Mouse (Mus musculus) kidney, postnatal 0 days (tissue): ENCODE measurements around the gene Fam168b. TPM values are rescaled to one million over a fixed set of nuclear protein-coding genes. Genes with fewer than 3 reads are reported as not detected.

Experiments
- ATAC-seq: fragments of 200-750 bp; cut with Nextera tagmentation; replicated peaks from 2 replicates; pipeline ENCODE4 v1.8.0; 2017; ENCODE audit warnings: low read depth, moderate number of reproducible peaks, moderate TSS enrichment, moderate library complexity; ENCODE audit not compliant: low FRiP score
- DNase-seq: peaks from one replicate; pipeline ENCODE4 v3.0.0-alpha.2; 2016; ENCODE audit warnings: low spot score
- H3K27ac ChIP-seq: fragments of 300-500 bp; sonication (generic); 2 replicates; pipeline ENCODE4 v1.5.1; 2014; ENCODE audit warnings: mild to moderate bottlenecking
- H3K27me3 ChIP-seq: fragments of 300-500 bp; sonication (generic); 2 replicates; pipeline ENCODE4 v1.6.1; 2014; ENCODE audit warnings: low read length, mixed read lengths; ENCODE audit not compliant: insufficient read depth
- H3K36me3 ChIP-seq: fragments of 300-500 bp; sonication (generic); 2 replicates; pipeline ENCODE4 v1.6.1; 2014; ENCODE audit warnings: low read length, mixed read lengths; ENCODE audit not compliant: insufficient read depth
- H3K4me1 ChIP-seq: fragments of 300-500 bp; sonication (generic); replicated peaks from 2 replicates; pipeline ENCODE4 v1.6.1; 2014; ENCODE audit warnings: antibody characterized with exemption, low read length, mixed read lengths; ENCODE audit not compliant: insufficient read depth
- H3K4me2 ChIP-seq: fragments of 300-500 bp; sonication (generic); 2 replicates; pipeline ENCODE4 v1.6.1; 2014; ENCODE audit warnings: mild to moderate bottlenecking, low read length, moderate library complexity, mixed read lengths
- H3K4me3 ChIP-seq: fragments of 300-500 bp; sonication (generic); replicated peaks from 2 replicates; pipeline ENCODE4 v1.5.1; 2014; ENCODE audit warnings: low read depth, low read length
- H3K9ac ChIP-seq: fragments of 300-500 bp; sonication (generic); 2 replicates; pipeline ENCODE4 v1.6.1; 2014; ENCODE audit warnings: low read depth, low read length
- H3K9me3 ChIP-seq: fragments of 300-500 bp; sonication (generic); replicated peaks from 2 replicates; pipeline ENCODE4 v1.6.1; 2016; ENCODE audit warnings: low read length, inconsistent platforms, mixed read lengths
- CTCF ChIP-seq: IDR thresholded peaks from 2 replicates; pipeline ENCODE4 v1.5.1; 2016; ENCODE audit warnings: antibody characterized with exemption, low read depth, mild to moderate bottlenecking, moderate library complexity
- WGBS: fragments of 180-500 bp; shearing (Covaris S2); extraction: QIAGEN DNeasy Blood & Tissue Kit; methylation state at CpG from one replicate; pipeline ENCODE4 v1.1.7; 2014; 5-methylcytosine and 5-hydroxymethylcytosine counted together
- polyA plus RNA-seq: library from polyadenylated mRNA; unstranded; fragments of >200 nt; fragmentation: Nextera tagmentation; extraction: Ambion mirVana; gene quantifications from 2 replicates; pipeline ENCODE4 v1.2.1, GENCODE M21; 2015

Gene Fam168b
- polyA plus RNA-seq, 1 experiment from 2014 or later: 47.2 TPM

DNA sequence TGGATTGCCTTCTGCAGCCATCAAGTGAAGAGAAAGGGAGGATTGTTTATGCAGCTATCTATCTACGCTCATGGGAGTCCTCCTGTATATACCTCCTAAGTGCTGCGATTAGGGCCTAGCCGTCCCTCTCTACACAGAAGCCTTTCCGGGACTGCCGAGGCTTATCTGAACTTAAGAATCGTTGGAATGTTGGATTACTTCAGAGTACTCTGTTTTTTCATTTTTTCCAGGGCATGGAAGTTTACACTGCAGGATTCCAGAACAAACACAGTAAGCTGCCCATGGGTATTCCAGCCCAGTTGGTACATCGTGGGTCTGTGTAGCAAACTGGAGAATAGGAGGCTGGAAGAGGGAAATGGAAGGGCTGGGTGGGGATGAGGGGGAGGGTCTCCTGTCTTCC lies 21.4 kb upstream of the Fam168b start:
- no peak for ATAC-seq
- H3K27ac ChIP-seq: no peak overlapping the region

DNA sequence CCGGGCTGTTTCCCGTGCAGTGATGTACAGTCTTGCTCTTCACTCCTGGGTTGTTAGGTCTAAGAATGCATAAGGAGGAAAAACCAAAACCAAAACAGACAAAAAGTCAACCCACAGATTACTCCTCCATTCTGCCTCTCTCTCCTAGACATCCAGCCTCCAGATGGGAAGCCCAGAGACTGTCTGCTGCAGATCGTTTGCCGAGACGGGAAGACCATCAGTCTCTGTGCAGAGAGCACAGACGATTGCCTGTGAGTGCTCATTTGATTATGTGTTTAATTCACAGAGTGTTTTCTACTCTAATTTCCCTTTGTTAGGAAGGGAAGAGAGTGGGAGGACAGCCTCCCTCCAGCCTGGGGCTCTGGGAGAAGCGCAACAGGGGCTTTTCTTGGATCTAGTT lies 20.5 kb upstream of the Fam168b start:
- no peak overlapping the region for H3K9ac ChIP-seq
- no peak overlapping the region for H3K4me2 ChIP-seq
- H3K9me3 ChIP-seq: no peaks in the 10 kb centered on the region
- no peak for TF ChIP-seq CTCF
- no peak overlapping the region for H3K27ac ChIP-seq
- no peak for ATAC-seq
- WGBS: 77% methylated on average over 7 of the region's 7 CpGs
- H3K27me3 ChIP-seq: no peaks in the 10 kb centered on the region
- H3K4me3 ChIP-seq: no peak overlapping the region
- no peaks in the 10 kb centered on the region; the same call in 1 of the 2 replicates for H3K36me3 ChIP-seq
- DNase-seq: no peak
- H3K4me1 ChIP-seq: no peaks in the 10 kb centered on the region

More for the DNA sequence above, 21.4 kb upstream of the Fam168b start:
- H3K27me3 ChIP-seq: no peaks in the 10 kb centered on the region
- no peak for DNase-seq
- no peak for TF ChIP-seq CTCF
- H3K4me3 ChIP-seq: no peak overlapping the region
- H3K36me3 ChIP-seq: no peaks in the 10 kb centered on the region; the same call in 1 of the 2 replicates
- no peak overlapping the region for H3K9ac ChIP-seq
- H3K4me1 ChIP-seq: no peaks in the 10 kb centered on the region
- H3K4me2 ChIP-seq: no peak overlapping the region
- 68% methylated on average over 7 of the region's 7 CpGs for WGBS
- H3K9me3 ChIP-seq: no peaks in the 10 kb centered on the region

DNA sequence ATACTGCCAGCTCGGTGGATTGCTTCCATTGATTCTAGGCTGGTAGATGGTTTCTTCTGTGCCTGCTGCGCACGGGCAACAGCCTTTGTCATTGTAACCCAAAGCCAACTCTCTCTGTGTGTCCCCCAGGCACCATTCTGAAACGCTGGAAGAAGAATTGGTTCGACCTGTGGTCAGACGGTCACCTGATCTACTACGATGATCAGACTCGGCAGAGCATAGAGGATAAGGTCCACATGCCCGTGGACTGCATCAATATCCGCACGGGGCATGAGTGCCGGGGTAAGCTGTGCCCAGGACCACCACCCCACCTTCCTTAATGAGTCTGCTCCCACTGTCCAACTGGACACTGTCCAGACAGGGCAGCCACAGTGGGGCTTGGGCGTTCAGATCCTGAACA lies 20.0 kb upstream of the Fam168b start:
- Histone ChIP-seq H3K9ac (no peak overlapping the region), H3K4me3 (no peak overlapping the region), H3K27me3 (no peaks in the 10 kb centered on the region), H3K4me2 (no peak overlapping the region), H3K36me3 (no peaks in the 10 kb centered on the region; the same call in 1 of the 2 replicates), H3K27ac (no peak overlapping the region), H3K4me1 (no peaks in the 10 kb centered on the region), H3K9me3 (no peaks in the 10 kb centered on the region)
- ATAC-seq: no peak
- no peak for DNase-seq
- no peak for TF ChIP-seq CTCF
- 81% methylated on average over 13 of the region's 13 CpGs for WGBS

DNA sequence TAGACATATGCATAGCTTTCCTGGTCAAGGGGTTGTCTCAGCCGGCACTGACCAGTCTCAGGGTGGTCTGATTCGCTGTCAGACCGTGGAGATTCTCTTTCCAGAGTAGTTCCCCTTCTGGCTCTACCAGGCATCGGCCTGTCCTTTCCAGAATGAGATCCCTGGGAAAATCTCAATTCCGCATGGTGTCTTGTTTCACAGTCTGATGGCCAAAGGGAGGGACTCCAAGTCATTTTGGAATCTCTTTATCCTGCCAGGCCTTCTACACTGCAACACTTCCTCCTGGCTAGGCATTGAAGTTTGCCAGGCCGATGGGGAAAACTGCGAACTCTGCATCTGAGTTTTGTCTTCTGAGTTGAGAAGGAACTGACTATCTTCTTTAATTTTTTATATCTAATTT lies 17.3 kb upstream of the Fam168b start:
- no peaks in the 10 kb centered on the region; the same call in 1 of the 2 replicates for H3K36me3 ChIP-seq
- no peaks in the 10 kb centered on the region for H3K9me3 ChIP-seq
- H3K9ac ChIP-seq: no peak overlapping the region
- no peak overlapping the region for H3K4me3 ChIP-seq
- no peak overlapping the region for H3K4me2 ChIP-seq
- DNase-seq: no peak
- ATAC-seq: no peak
- WGBS: 68% methylated on average over 7 of the region's 7 CpGs
- no peak overlapping the region for H3K27ac ChIP-seq
- no peaks in the 10 kb centered on the region for H3K27me3 ChIP-seq
- H3K4me1 ChIP-seq: no peaks in the 10 kb centered on the region
- TF ChIP-seq CTCF: no peak

DNA sequence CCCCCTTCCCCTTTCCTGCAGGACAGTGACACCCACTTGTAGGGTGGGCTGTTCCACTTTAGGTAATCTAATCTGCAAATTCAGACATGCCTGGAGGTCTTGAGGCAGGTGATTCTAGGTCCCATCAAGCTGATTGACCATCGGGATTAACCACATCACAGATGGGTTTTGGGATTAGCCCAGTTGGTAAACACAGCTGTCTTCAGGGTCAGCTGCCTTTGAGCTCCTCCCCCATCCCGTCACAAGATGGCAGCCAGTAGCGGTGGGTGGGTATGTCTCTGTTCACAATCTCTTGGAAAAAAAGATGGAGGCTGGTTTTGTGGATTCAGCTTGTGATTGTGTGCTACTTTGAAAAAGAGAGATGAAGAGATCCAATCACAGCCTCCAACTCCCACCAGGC lies 16.9 kb upstream of the Fam168b start:
- Histone ChIP-seq H3K27me3 (no peaks in the 10 kb centered on the region), H3K4me1 (no peaks in the 10 kb centered on the region), H3K36me3 (no peaks in the 10 kb centered on the region; the same call in 1 of the 2 replicates), H3K4me3 (no peak overlapping the region), H3K9ac (no peak overlapping the region), H3K9me3 (no peaks in the 10 kb centered on the region), H3K27ac (no peak overlapping the region), H3K4me2 (no peak overlapping the region)
- DNase-seq (no peak), ATAC-seq (no peak)
- TF ChIP-seq CTCF: no peak
- WGBS: 90% methylated on average over 3 of the region's 3 CpGs

DNA sequence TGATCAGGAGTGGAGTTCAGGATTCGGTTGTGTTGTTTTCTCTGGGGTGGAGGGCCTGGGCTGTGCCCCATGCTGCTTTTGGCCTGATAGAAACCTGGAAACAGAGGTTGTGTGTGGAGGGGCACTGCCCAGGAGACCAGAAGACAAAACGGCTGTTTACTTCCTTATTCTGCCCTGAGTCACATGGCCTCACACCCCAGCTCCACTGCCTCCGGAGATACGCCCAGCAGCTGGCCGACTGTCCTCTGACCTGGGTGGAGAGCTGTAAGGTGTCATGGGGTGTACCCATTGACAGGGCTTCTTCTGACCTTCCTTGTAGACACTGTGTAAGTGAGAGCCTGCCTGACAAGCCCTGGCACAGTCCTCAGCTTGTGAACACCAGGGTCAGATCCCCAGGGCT lies 15.8 kb upstream of the Fam168b start:
- Histone ChIP-seq H3K4me2 (no peak overlapping the region), H3K27ac (no peak overlapping the region), H3K36me3 (no peaks in the 10 kb centered on the region; the same call in 1 of the 2 replicates), H3K4me3 (no peak overlapping the region), H3K27me3 (no peaks in the 10 kb centered on the region), H3K9ac (no peak overlapping the region), H3K9me3 (no peaks in the 10 kb centered on the region), H3K4me1 (no peaks in the 10 kb centered on the region)
- 70% methylated on average over 5 of the region's 5 CpGs for WGBS
- no peak for TF ChIP-seq CTCF
- DNase-seq: no peak
- peak; percentile 41 for ATAC-seq
